11 mouse cellular contexts compared by ENCODE assay signal in genomic region chr1:89750495-89750894, GRCm38 (mm10).
A peak's percentile ranks its signal among the peaks of the same experiment; 100 is the strongest.
DNase-seq lines count a peak whose midpoint lies in the region; ATAC-seq and TF ChIP-seq lines count a peak whose summit lies in the region.
"Had no signal": no experiment of that assay in that cellular context is flagged by ENCODE, and none has a peak within 500 bp of the region (broad histone marks: within the 10 kb centered on the region; RNA-seq: fewer than 3 reads in every experiment).

No protein-coding gene starts in this region.

- 16% methylated on average over 9 of the region's 9 CpGs for WGBS in embryonic facial prominence, embryonic 14.5 days
- 2% methylated on average over 9 of the region's 9 CpGs for WGBS in midbrain, embryonic 14.5 days

- H3K36me3 ChIP-seq in embryonic facial prominence, embryonic 14.5 days (ENCODE audit: control insufficient read depth, insufficient read depth, low read length), result no peaks in the 10 kb centered on the region
- H3K36me3 ChIP-seq in midbrain, embryonic 14.5 days (ENCODE audit: control insufficient read depth, insufficient read depth, low read length), result peaks cover 4% of the 10 kb centered on the region; the same call in 1 of the 2 replicates
- H3K36me3 ChIP-seq: G1E; liver, embryonic 13.5 days had no signal

- no peak overlapping the region for H3K4me3 ChIP-seq in left cerebral cortex, adult 2 months
- no peak overlapping the region for H3K4me3 ChIP-seq in embryonic facial prominence, embryonic 14.5 days (ENCODE audit: low read depth, low read length)
- H3K4me3 ChIP-seq in midbrain, embryonic 14.5 days (replicated peaks; ENCODE audit: low read depth, low read length), result no peak overlapping the region
- H3K4me3 ChIP-seq: gastrocnemius, adult 2 months; liver, embryonic 13.5 days had no signal

- H3K9ac ChIP-seq in embryonic facial prominence, embryonic 14.5 days (ENCODE audit: low read depth, low read length), result no peak overlapping the region
- no peak overlapping the region for H3K9ac ChIP-seq in midbrain, embryonic 14.5 days (replicated peaks; ENCODE audit: low read length)
- H3K9ac ChIP-seq: liver, embryonic 13.5 days had no signal

- H3K4me2 ChIP-seq in embryonic facial prominence, embryonic 14.5 days (ENCODE audit: low read depth, low read length), result peak overlapping the region; percentile 28
- H3K4me2 ChIP-seq in midbrain, embryonic 14.5 days (ENCODE audit: low read length), result peak overlapping the region; percentile 39
- H3K4me2 ChIP-seq: liver, embryonic 13.5 days had no signal

- H3K27ac ChIP-seq in left cerebral cortex, adult 2 months, result no peak overlapping the region
- no peak overlapping the region for H3K27ac ChIP-seq in embryonic facial prominence, embryonic 14.5 days (replicated peaks; ENCODE audit: low read depth, low read length)
- H3K27ac ChIP-seq in midbrain, embryonic 14.5 days (replicated peaks; ENCODE audit: low read depth, low read length), result peak overlapping the region; percentile 10
- H3K27ac ChIP-seq: gastrocnemius, adult 2 months; liver, embryonic 13.5 days had no signal

- DNase-seq in left cerebral cortex, postnatal 4 days, result peak; percentile 24
- no peak for DNase-seq in left cerebral cortex, adult 2 months (ENCODE audit: extremely low spot score in 1 of 2, low spot score in 2 of 2)
- no peak for DNase-seq in embryonic facial prominence, embryonic 14.5 days (ENCODE audit: low spot score)
- peak; percentile 30 to 40 for DNase-seq in kidney, adult 8-10 months
- peak; percentile 73 for DNase-seq in midbrain, embryonic 14.5 days
- DNase-seq in spleen, postnatal 10 days (ENCODE audit: low spot score in 2 of 2), result no peak
- DNase-seq in gastrocnemius, postnatal 14 days, result no peak
- DNase-seq in urinary bladder, postnatal 14 days (ENCODE audit: low spot score), result no peak
- DNase-seq: gastrocnemius, adult 2 months; liver, embryonic 13.5 days had no signal

- no peak for TF ChIP-seq CTCF in left cerebral cortex, adult 2 months (IDR thresholded peaks at IDR 0.05)

- H3K9me3 ChIP-seq in embryonic facial prominence, embryonic 14.5 days (ENCODE audit: control insufficient read depth, low read length), result no peaks in the 10 kb centered on the region
- H3K9me3 ChIP-seq in midbrain, embryonic 14.5 days (ENCODE audit: control insufficient read depth, low read length), result no peaks in the 10 kb centered on the region
- H3K9me3 ChIP-seq: liver, embryonic 13.5 days had no signal

- no peaks in the 10 kb centered on the region for H3K27me3 ChIP-seq in embryonic facial prominence, embryonic 14.5 days (replicated peaks; ENCODE audit: control insufficient read depth, insufficient read depth, low read length)
- no peaks in the 10 kb centered on the region for H3K27me3 ChIP-seq in midbrain, embryonic 14.5 days (ENCODE audit: control insufficient read depth, insufficient read depth, low read length)
- H3K27me3 ChIP-seq: liver, embryonic 13.5 days had no signal

- peaks cover 14% of the 10 kb centered on the region; the same call in 1 of the 2 replicates for H3K4me1 ChIP-seq in embryonic facial prominence, embryonic 14.5 days (ENCODE audit: control insufficient read depth, insufficient read depth, low read length)
- H3K4me1 ChIP-seq in midbrain, embryonic 14.5 days (ENCODE audit: control insufficient read depth, insufficient read depth, low read length), result peaks cover 28% of the 10 kb centered on the region
- H3K4me1 ChIP-seq: liver, embryonic 13.5 days had no signal

- no peak for ATAC-seq in embryonic facial prominence, embryonic 14.5 days (ENCODE audit: low read depth)
- peak; percentile 57 for ATAC-seq in midbrain, embryonic 14.5 days (ENCODE audit: low FRiP score, low TSS enrichment)

- intact Hi-C loops in left cerebral cortex, postnatal 4 days (cut with DNase I), result no loop called here
- intact Hi-C loops in left cerebral cortex, adult 2 months (cut with DNase I), result no loop called here
- intact Hi-C loops in gastrocnemius, postnatal 14 days (cut with DNase I; ENCODE audit: low total_unique reads), result no loop called here

Comparison
In these comparisons a context has a peak if more than half of its experiments do, and no peak if none do; other contexts are left out.
1. DNase-seq: peak in left cerebral cortex, postnatal 4 days (single experiment), kidney, adult 8-10 months (2 of 2) and midbrain, embryonic 14.5 days (single experiment); none in left cerebral cortex, adult 2 months (0 of 2), embryonic facial prominence, embryonic 14.5 days (single experiment), spleen, postnatal 10 days (0 of 2), gastrocnemius, postnatal 14 days (single experiment) and urinary bladder, postnatal 14 days (single experiment).